Mouse (Mus musculus) liver, embryonic 13.5 days (tissue): ENCODE measurements around the gene Ssr1. TPM values are rescaled to one million over a fixed set of nuclear protein-coding genes. Genes with fewer than 3 reads are reported as not detected.

Source experiments
- ATAC-seq: fragments of 200-750 bp; cut with Nextera tagmentation; 2 replicates; pipeline ENCODE4 v1.8.0; 2017; ENCODE audit warnings: low read depth, mild to moderate bottlenecking, moderate number of reproducible peaks, moderate library complexity
- DNase-seq: peaks from one replicate; pipeline ENCODE4 v3.0.0; 2022
- H3K27ac ChIP-seq: fragments of 300-500 bp; sonication (generic); 2 replicates; pipeline ENCODE4 v1.5.1; 2015; ENCODE audit warnings: moderate library complexity, mild to moderate bottlenecking, inconsistent platforms
- H3K27me3 ChIP-seq: fragments of 300-500 bp; sonication (generic); 2 replicates; pipeline ENCODE4 v1.6.1; 2015; ENCODE audit warnings: mild to moderate bottlenecking, inconsistent platforms
- H3K36me3 ChIP-seq: fragments of 300-500 bp; sonication (generic); 2 replicates; pipeline ENCODE4 v1.6.1; 2015; ENCODE audit warnings: mild to moderate bottlenecking, inconsistent platforms
- H3K4me1 ChIP-seq: fragments of 300-500 bp; sonication (generic); replicated peaks from 2 replicates; pipeline ENCODE4 v1.6.1; 2015; ENCODE audit warnings: inconsistent platforms
- H3K4me2 ChIP-seq: fragments of 300-500 bp; sonication (generic); 2 replicates; pipeline ENCODE4 v1.6.1; 2015; ENCODE audit warnings: inconsistent platforms, mild to moderate bottlenecking, moderate library complexity
- H3K4me3 ChIP-seq: fragments of 300-500 bp; sonication (generic); replicated peaks from 2 replicates; pipeline ENCODE4 v1.5.1; 2015; ENCODE audit warnings: mild to moderate bottlenecking, inconsistent platforms
- H3K9ac ChIP-seq: fragments of 300-500 bp; sonication (generic); 2 replicates; pipeline ENCODE4 v1.6.1; 2015; ENCODE audit warnings: mild to moderate bottlenecking, inconsistent platforms
- H3K9me3 ChIP-seq: fragments of 300-500 bp; sonication (generic); replicated peaks from 2 replicates; pipeline ENCODE4 v1.6.1; 2016; ENCODE audit warnings: inconsistent platforms
- WGBS: fragments of 180-500 bp; shearing (Covaris S2); methylation state at CpG from one replicate; pipeline ENCODE4 v1.1.7; 2015; ENCODE audit not compliant: insufficient replicate concordance; 5-methylcytosine and 5-hydroxymethylcytosine counted together
- polyA plus RNA-seq: library from polyadenylated mRNA; unstranded; fragments of >200 nt; fragmentation: Nextera tagmentation; extraction: Ambion mirVana; gene quantifications from 2 replicates; pipeline ENCODE4 v1.2.1, GENCODE M21; 2015

The Ssr1 gene
- polyA plus RNA-seq, 1 experiment from 2014 or later, result 93.6 TPM

GRCm38 (mm10) chr13:37930621-37931020 is 63.4 kb downstream of the Ssr1 start:
- 93% methylated on average over 23 of the region's 23 CpGs for WGBS
- ATAC-seq (no peak), DNase-seq (no peak)
- Histone ChIP-seq H3K4me3 (no peak overlapping the region), H3K36me3 (peaks cover 89% of the 10 kb centered on the region), H3K27me3 (no peaks in the 10 kb centered on the region), H3K4me2 (no peak overlapping the region), H3K27ac (no peak overlapping the region), H3K4me1 (no peaks in the 10 kb centered on the region), H3K9me3 (no peaks in the 10 kb centered on the region), H3K9ac (no peak overlapping the region)

GRCm38 (mm10) chr13:37930091-37930490 is 63.9 kb downstream of the Ssr1 start:
- no peak for DNase-seq

GRCm38 (mm10) chr13:37929532-37929931 is 64.5 kb downstream of the Ssr1 start:
- Histone ChIP-seq H3K36me3 (peaks cover 89% of the 10 kb centered on the region), H3K4me1 (no peaks in the 10 kb centered on the region), H3K27ac (no peak overlapping the region), H3K27me3 (no peaks in the 10 kb centered on the region), H3K4me2 (no peak overlapping the region), H3K9me3 (no peaks in the 10 kb centered on the region), H3K9ac (no peak overlapping the region), H3K4me3 (no peak overlapping the region)
- ATAC-seq (no peak), DNase-seq (no peak)
- WGBS, result 86% methylated on average over 17 of the region's 17 CpGs

More at GRCm38 (mm10) chr13:37930091-37930490, 63.9 kb downstream of the Ssr1 start:
- Histone ChIP-seq H3K9ac (no peak overlapping the region), H3K4me1 (no peaks in the 10 kb centered on the region), H3K4me3 (no peak overlapping the region), H3K4me2 (no peak overlapping the region), H3K9me3 (no peaks in the 10 kb centered on the region), H3K27me3 (no peaks in the 10 kb centered on the region), H3K36me3 (peaks cover 89% of the 10 kb centered on the region), H3K27ac (no peak overlapping the region)
- WGBS, result 86% methylated on average over 13 of the region's 13 CpGs
- ATAC-seq, result no peak

GRCm38 (mm10) chr13:37926394-37926793 is 67.6 kb downstream of the Ssr1 start:
- Histone ChIP-seq H3K4me2 (no peak overlapping the region), H3K27ac (no peak overlapping the region), H3K9ac (no peak overlapping the region), H3K4me1 (0 out of 2 replicates have a peak, but pooled peaks cover 4% of the 10 kb centered on the region), H3K4me3 (no peak overlapping the region), H3K36me3 (peaks cover 92% of the 10 kb centered on the region), H3K9me3 (no peaks in the 10 kb centered on the region), H3K27me3 (no peaks in the 10 kb centered on the region)
- no peak for DNase-seq
- 78% methylated on average over 3 of the region's 3 CpGs for WGBS
- ATAC-seq, result no peak

- Histone ChIP-seq H3K27me3 (no peaks in the 10 kb centered on the region), H3K9me3 (no peaks in the 10 kb centered on the region), H3K4me1 (0 out of 2 replicates have a peak, but pooled peaks cover 4% of the 10 kb centered on the region), H3K4me2 (no peak overlapping the region), H3K9ac (no peak overlapping the region), H3K4me3 (no peak overlapping the region), H3K36me3 (peaks cover 88% of the 10 kb centered on the region), H3K27ac (no peak overlapping the region)
- DNase-seq (no peak), ATAC-seq (no peak)
- WGBS, result 73% methylated on average over 4 of the region's 4 CpGs
Observed at GRCm38 (mm10) chr13:37924461-37924948, 69.5 kb downstream of the Ssr1 start.

- Histone ChIP-seq H3K27me3 (no peaks in the 10 kb centered on the region), H3K9me3 (no peaks in the 10 kb centered on the region), H3K9ac (no peak overlapping the region), H3K4me2 (no peak overlapping the region), H3K4me3 (no peak overlapping the region), H3K4me1 (0 out of 2 replicates have a peak, but pooled peaks cover 4% of the 10 kb centered on the region), H3K27ac (no peak overlapping the region), H3K36me3 (peaks cover 86% of the 10 kb centered on the region)
- ATAC-seq (no peak), DNase-seq (no peak)
- 82% methylated on average over 10 of the region's 10 CpGs for WGBS
Observed at GRCm38 (mm10) chr13:37923643-37924460, 70.2 kb downstream of the Ssr1 start.

- Histone ChIP-seq H3K4me1 (0 out of 2 replicates have a peak, but pooled peaks cover 4% of the 10 kb centered on the region), H3K9ac (no peak overlapping the region), H3K36me3 (peaks cover 89% of the 10 kb centered on the region), H3K27ac (no peak overlapping the region), H3K4me3 (no peak overlapping the region), H3K4me2 (no peak overlapping the region), H3K27me3 (no peaks in the 10 kb centered on the region), H3K9me3 (no peaks in the 10 kb centered on the region)
- no peak for ATAC-seq
- DNase-seq, result no peak
- WGBS, result 80% methylated on average over 4 of the region's 4 CpGs
Observed at GRCm38 (mm10) chr13:37923091-37923490, 70.9 kb downstream of the Ssr1 start.

- no peak overlapping the region for H3K4me2 ChIP-seq
- 73% methylated on average over 2 of the region's 2 CpGs for WGBS
- ATAC-seq (no peak), DNase-seq (no peak)
- H3K27ac ChIP-seq, result no peak overlapping the region
- 0 out of 2 replicates have a peak, but pooled peaks cover 4% of the 10 kb centered on the region for H3K4me1 ChIP-seq
- no peak overlapping the region for H3K4me3 ChIP-seq
- H3K9me3 ChIP-seq, result no peaks in the 10 kb centered on the region
- no peak overlapping the region for H3K9ac ChIP-seq
- H3K36me3 ChIP-seq, result peaks cover 92% of the 10 kb centered on the region
- H3K27me3 ChIP-seq, result no peaks in the 10 kb centered on the region
Observed at GRCm38 (mm10) chr13:37920727-37921126, 73.3 kb downstream of the Ssr1 start.

- DNase-seq, result no peak
- Histone ChIP-seq H3K4me3 (no peak overlapping the region), H3K9me3 (no peaks in the 10 kb centered on the region), H3K4me2 (no peak overlapping the region), H3K27ac (no peak overlapping the region), H3K27me3 (no peaks in the 10 kb centered on the region), H3K9ac (no peak overlapping the region), H3K36me3 (peaks cover 91% of the 10 kb centered on the region), H3K4me1 (0 out of 2 replicates have a peak, but pooled peaks cover 4% of the 10 kb centered on the region)
- no peak for ATAC-seq
- WGBS, result 78% methylated on average over 3 of the region's 3 CpGs
Observed at GRCm38 (mm10) chr13:37919711-37920277, 74.2 kb downstream of the Ssr1 start.

- Histone ChIP-seq H3K9ac (no peak overlapping the region), H3K4me3 (no peak overlapping the region), H3K9me3 (no peaks in the 10 kb centered on the region), H3K4me2 (no peak overlapping the region), H3K27ac (no peak overlapping the region), H3K4me1 (peaks cover 8% of the 10 kb centered on the region), H3K27me3 (no peaks in the 10 kb centered on the region), H3K36me3 (peaks cover 90% of the 10 kb centered on the region)
- no peak for DNase-seq
- no peak for ATAC-seq
- WGBS, result 82% methylated on average over 15 of the region's 15 CpGs
Observed at GRCm38 (mm10) chr13:37918336-37919261, 75.4 kb downstream of the Ssr1 start.
